Mouse (Mus musculus): ENCODE results near the gene Nap1l1. TPM values are rescaled to one million over a fixed set of nuclear protein-coding genes. Genes with fewer than 3 reads are reported as not detected.

Nap1l1 gene
- polyA plus RNA-seq, 1 experiment from 2014 or later = 163 TPM

DNA sequence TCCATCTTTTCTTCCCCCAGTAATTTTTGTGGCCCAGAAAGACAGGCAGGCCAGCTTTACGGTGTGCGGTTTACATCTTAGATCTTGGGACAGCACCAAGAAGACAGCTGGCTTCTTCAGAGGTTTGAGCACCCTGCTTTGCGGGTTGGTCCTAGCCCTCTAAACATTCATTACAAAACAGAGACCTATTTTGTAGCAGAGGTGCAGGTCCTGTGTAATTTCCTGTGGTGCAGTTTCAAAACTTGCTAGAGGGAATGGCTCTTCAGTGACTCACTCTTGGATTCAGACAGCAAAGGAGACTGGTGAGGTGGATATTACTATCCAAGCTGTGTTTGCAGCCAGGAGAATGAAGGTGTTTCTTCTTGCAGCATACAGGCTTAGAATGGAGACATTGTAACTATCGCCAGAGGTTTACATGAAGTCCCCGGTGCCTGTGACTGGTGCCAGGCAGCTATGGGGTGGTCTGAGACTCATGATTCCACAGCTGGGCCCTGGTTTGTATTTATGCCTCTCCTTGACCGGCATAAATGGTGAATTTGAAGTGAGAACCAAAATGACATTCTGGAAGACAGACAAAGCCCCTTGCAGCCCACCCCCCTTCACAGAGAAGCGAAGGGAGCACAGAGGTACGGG, 43.9 kb downstream of the Nap1l1 start:
- DNase-seq (no peak), ATAC-seq (ENCODE audit: low read depth) (no peak)
- Histone ChIP-seq H3K36me3 (no peaks in the 10 kb centered on the region), H3K9ac (no peak overlapping the region), H3K4me3 (replicated peaks) (no peak overlapping the region), H3K27me3 (0 out of 2 replicates have a peak, but pooled peaks cover 7% of the 10 kb centered on the region), H3K4me2 (no peak overlapping the region), H3K9me3 (replicated peaks) (no peaks in the 10 kb centered on the region), H3K27ac (no peak overlapping the region), H3K4me1 (replicated peaks) (peaks cover 28% of the 10 kb centered on the region)
- WGBS (ENCODE audit: insufficient replicate concordance) = 84% methylated on average over 8 of the region's 8 CpGs

DNA sequence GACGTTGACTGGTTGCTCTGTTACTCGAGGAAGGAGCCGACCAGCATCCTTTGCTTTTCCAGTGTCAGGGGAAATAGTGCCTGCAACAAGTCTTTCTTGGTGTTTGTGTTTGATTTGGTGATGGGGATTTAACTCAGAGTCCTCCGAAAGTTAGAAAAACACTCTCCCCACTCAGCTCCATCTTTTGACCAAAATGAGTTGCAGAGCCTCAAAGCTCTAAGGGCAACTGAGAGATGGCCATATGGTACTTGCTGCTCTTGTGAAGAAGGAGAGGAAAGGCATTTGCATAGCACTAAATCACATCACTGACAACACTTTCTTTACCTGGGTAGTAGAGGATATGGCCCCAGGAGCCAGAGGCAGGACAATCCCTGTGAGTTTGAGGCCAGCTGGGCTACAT, 45.3 kb downstream of the Nap1l1 start:
- DNase-seq (no peak), ATAC-seq (ENCODE audit: low read depth) (no peak)
- Histone ChIP-seq H3K27me3 (0 out of 2 replicates have a peak, but pooled peaks cover 7% of the 10 kb centered on the region), H3K4me1 (replicated peaks) (peaks cover 28% of the 10 kb centered on the region), H3K4me3 (replicated peaks) (no peak overlapping the region), H3K36me3 (no peaks in the 10 kb centered on the region), H3K9ac (no peak overlapping the region), H3K27ac (no peak overlapping the region), H3K9me3 (replicated peaks) (no peaks in the 10 kb centered on the region), H3K4me2 (no peak overlapping the region)
- 70% methylated on average over 4 of the region's 4 CpGs for WGBS (ENCODE audit: insufficient replicate concordance)

DNA sequence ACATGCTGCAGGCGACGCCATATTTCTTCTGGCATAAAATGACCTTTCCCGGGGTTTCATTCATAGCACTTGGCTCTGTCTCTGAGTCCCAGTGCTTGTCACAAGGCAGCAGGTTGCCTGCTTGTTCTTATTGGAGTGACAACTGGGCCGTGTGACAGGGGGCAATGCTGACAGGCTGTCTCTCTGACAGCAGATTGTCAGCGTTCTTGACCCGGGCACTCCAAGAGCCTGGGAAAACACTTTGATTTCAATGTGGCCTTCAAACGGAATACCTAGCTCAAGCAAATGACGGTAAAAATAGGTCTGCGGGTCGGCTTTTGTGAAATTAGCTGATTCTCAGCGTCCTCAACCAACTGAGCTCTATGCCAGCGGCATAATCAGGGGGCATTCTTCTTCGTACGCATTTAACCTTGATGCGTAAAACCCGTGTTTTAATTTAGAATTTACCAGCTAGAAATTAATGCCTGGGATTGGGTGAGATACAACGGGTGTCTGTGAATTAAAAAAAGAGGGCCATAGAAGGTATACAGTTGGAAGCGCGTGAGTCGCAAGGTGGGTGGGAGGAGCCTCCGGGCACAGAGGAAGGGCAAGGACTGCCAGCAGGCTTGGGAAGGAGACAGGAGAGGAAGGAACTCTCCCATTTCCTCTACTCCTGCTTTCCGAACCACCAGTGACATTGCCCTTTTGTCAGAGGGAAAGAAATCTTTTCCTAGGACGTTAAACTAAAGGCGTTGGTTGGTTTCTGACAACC, 46.8 kb downstream of the Nap1l1 start:
- Histone ChIP-seq H3K4me3 (replicated peaks) (peak overlapping the region; percentile 18; the same call in 1 of the 2 replicates), H3K9ac (no peak overlapping the region), H3K9me3 (replicated peaks) (no peaks in the 10 kb centered on the region), H3K4me1 (replicated peaks) (peaks cover 27% of the 10 kb centered on the region), H3K27ac (no peak overlapping the region), H3K27me3 (0 out of 2 replicates have a peak, but pooled peaks cover 7% of the 10 kb centered on the region), H3K36me3 (no peaks in the 10 kb centered on the region), H3K4me2 (peak overlapping the region; percentile 31)
- no peak for DNase-seq
- 37% methylated on average over 24 of the region's 24 CpGs for WGBS (ENCODE audit: insufficient replicate concordance)
- no peak for ATAC-seq (ENCODE audit: low read depth)

DNA sequence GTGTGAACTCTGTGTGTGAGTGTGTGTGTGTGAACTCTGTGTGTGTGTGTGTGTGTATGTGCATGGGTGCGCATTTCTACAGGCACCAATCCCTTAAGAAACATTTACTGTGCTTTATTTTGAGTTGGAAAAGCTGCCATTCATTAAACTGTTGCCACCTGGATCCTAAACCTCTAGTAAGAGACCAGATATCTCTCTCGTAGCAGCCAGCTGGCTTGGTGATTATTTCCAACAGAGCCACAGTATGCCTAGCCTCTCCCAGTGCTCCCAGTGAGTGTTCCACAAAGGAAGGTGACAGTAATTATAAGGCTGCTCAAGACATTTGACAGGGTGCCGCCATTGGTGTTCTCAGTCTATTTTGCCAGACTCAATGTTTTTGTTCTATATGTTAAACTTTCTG, 47.6 kb downstream of the Nap1l1 start:
- Histone ChIP-seq H3K9ac (no peak overlapping the region), H3K9me3 (replicated peaks) (no peaks in the 10 kb centered on the region), H3K4me3 (replicated peaks) (no peak overlapping the region), H3K27ac (no peak overlapping the region), H3K4me2 (no peak overlapping the region), H3K4me1 (replicated peaks) (peaks cover 19% of the 10 kb centered on the region), H3K27me3 (0 out of 2 replicates have a peak, but pooled peaks cover 7% of the 10 kb centered on the region), H3K36me3 (no peaks in the 10 kb centered on the region)
- DNase-seq (no peak), ATAC-seq (ENCODE audit: low read depth) (no peak)
- 65% methylated on average over 3 of the region's 3 CpGs for WGBS (ENCODE audit: insufficient replicate concordance)

DNA sequence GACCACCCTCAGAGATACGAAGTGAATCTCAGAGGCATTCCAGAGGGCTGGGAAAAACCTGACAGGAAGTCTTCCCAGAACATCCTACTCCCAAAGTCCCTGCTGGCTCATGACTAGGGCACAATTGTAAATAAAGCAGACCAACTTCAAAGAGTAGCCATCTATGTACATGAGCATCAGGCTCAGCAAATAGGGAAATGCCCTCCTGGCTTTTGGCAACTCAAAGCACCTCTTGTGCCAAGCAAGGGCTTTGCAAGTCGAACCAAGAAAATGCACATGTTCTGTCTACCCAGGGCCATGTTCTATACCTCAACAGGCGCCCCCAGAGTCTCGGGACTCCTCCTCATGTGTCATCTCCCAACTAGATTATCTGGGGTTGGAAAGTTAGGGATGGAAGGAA, 48.6 kb downstream of the Nap1l1 start:
- WGBS (ENCODE audit: insufficient replicate concordance) = 51% methylated on average over 4 of the region's 4 CpGs
- no peak overlapping the region for H3K4me3 ChIP-seq (replicated peaks)
- H3K36me3 ChIP-seq = no peaks in the 10 kb centered on the region
- no peak overlapping the region for H3K4me2 ChIP-seq
- no peak overlapping the region for H3K27ac ChIP-seq
- H3K27me3 ChIP-seq = 0 out of 2 replicates have a peak, but pooled peaks cover 7% of the 10 kb centered on the region
- H3K9ac ChIP-seq = no peak overlapping the region
- no peaks in the 10 kb centered on the region for H3K9me3 ChIP-seq (replicated peaks)
- peaks cover 9% of the 10 kb centered on the region for H3K4me1 ChIP-seq (replicated peaks)
- ATAC-seq (ENCODE audit: low read depth) (no peak), DNase-seq (no peak)

DNA sequence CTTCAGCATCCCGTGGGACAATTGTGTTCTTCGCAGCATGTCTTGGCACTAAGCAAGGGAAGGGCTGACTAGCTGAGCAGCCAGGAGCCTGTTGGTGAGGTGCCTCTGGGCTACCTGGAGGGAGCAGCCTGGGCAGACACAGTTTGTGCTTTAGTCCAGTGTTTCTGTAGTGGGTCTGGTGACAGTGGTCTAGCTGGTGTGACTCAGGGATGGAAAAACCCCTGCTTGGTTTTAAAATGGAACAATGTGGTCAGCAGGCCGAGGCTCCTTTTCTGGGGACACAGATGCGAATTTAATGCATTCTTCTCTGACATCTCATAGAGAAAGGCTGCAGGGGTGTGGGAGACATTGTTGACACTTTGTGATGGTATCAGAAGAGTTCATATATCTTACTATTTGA, 49.2 kb downstream of the Nap1l1 start:
- 69% methylated on average over 4 of the region's 4 CpGs for WGBS (ENCODE audit: insufficient replicate concordance)
- H3K36me3 ChIP-seq = no peaks in the 10 kb centered on the region
- no peak for ATAC-seq (ENCODE audit: low read depth)

DNA sequence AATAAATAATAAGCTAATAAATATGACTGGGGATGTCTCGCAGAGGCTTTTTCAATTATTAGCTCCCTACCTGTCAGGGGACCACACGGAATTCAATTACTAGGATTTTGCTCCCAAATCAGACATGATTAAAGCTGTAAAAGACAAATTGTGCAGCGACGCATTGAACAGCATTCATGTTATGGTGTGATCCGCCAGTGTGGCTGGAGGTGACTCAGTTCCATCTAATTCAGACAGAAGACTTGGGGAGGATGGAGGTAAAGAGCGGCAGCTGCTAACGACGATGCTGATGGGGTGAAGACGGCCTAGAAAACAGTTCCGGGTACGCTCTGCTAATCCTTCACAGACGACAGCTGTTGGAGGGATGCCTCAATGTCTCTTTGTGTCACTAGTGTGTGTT, 50.9 kb downstream of the Nap1l1 start:
- Histone ChIP-seq H3K4me3 (replicated peaks) (no peak overlapping the region), H3K27ac (no peak overlapping the region), H3K4me1 (replicated peaks) (0 out of 2 replicates have a peak, but pooled peaks cover 3% of the 10 kb centered on the region), H3K4me2 (no peak overlapping the region), H3K27me3 (0 out of 2 replicates have a peak, but pooled peaks cover 7% of the 10 kb centered on the region), H3K9ac (no peak overlapping the region), H3K9me3 (replicated peaks) (no peaks in the 10 kb centered on the region), H3K36me3 (no peaks in the 10 kb centered on the region)
- DNase-seq (no peak), ATAC-seq (ENCODE audit: low read depth) (no peak)
- WGBS (ENCODE audit: insufficient replicate concordance) = 82% methylated on average over 12 of the region's 12 CpGs

More for the DNA sequence above, 49.2 kb downstream of the Nap1l1 start:
- Histone ChIP-seq H3K4me2 (no peak overlapping the region), H3K27me3 (0 out of 2 replicates have a peak, but pooled peaks cover 7% of the 10 kb centered on the region), H3K4me1 (replicated peaks) (peaks cover 4% of the 10 kb centered on the region; the same call in 1 of the 2 replicates), H3K9ac (no peak overlapping the region), H3K9me3 (replicated peaks) (no peaks in the 10 kb centered on the region), H3K27ac (no peak overlapping the region), H3K4me3 (replicated peaks) (no peak overlapping the region)
- no peak for DNase-seq

DNA sequence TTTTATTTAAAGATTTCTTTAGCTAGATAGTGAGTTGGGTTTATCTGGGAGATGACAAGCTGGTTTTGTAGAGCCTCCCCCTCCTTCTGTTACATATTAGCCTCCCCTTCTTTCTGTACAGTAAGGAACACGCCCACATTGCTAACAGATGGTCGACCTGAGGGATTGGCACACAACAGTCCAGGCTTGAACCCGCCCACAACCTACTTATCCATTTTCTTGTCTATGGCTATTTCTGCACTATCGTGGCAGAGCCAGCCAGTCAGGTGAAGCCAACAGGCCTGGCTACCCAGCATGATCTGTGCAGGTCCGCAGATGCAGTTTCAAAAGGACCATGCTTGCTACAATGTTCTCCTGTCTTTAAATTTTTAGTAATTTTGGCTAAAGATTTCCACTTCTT, 54.0 kb downstream of the Nap1l1 start:
- DNase-seq = no peak
- Histone ChIP-seq H3K9ac (no peak overlapping the region), H3K27me3 (no peaks in the 10 kb centered on the region), H3K36me3 (no peaks in the 10 kb centered on the region), H3K4me3 (replicated peaks) (no peak overlapping the region), H3K27ac (no peak overlapping the region), H3K4me1 (replicated peaks) (no peaks in the 10 kb centered on the region), H3K9me3 (replicated peaks) (no peaks in the 10 kb centered on the region), H3K4me2 (no peak overlapping the region)
- ATAC-seq (ENCODE audit: low read depth) = no peak
- 42% methylated on average over 5 of the region's 5 CpGs for WGBS (ENCODE audit: insufficient replicate concordance)

DNA sequence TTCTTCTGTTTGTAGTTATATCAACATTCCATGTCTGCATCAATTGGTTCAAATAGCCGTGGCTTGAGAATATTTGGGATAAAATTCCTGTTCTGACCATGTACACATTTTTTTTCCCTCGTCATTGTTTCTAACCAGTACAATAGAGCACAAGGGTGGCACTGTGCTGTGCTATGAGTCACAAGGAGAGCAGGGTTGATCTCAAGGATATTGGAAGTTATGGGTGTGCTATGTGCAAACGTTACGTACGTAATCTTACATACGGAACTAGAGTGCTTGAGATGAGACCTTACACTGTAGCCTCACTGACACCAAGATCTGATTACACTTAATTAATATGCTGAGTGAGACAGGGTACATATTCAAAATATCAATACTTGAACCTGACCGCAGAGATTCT, 54.6 kb downstream of the Nap1l1 start:
- Histone ChIP-seq H3K4me2 (no peak overlapping the region), H3K4me3 (replicated peaks) (no peak overlapping the region), H3K9me3 (replicated peaks) (no peaks in the 10 kb centered on the region), H3K27me3 (no peaks in the 10 kb centered on the region), H3K27ac (no peak overlapping the region), H3K4me1 (replicated peaks) (no peaks in the 10 kb centered on the region), H3K36me3 (no peaks in the 10 kb centered on the region), H3K9ac (no peak overlapping the region)
- 74% methylated on average over 7 of the region's 7 CpGs for WGBS (ENCODE audit: insufficient replicate concordance)
- no peak for DNase-seq
- no peak for ATAC-seq (ENCODE audit: low read depth)

DNA sequence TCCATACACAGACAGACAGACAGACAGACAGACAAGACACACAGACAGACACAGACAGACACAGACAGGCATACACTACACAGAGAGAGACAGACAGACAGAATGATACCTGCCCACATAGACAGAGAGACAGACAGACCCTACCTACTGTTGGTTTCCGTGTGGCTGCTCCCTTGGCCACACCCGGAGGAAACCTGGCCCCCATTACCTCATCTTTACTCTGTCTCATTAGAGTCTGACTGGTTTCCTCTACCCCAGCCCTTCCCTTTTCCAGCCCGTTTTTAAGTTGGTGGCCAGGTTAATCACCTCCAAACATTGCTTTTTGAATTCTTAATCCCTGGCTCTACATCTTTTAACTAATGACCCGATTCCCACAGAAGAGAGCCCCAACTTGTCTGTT, 55.3 kb downstream of the Nap1l1 start:
- Histone ChIP-seq H3K9ac (no peak overlapping the region), H3K36me3 (no peaks in the 10 kb centered on the region), H3K4me3 (replicated peaks) (no peak overlapping the region), H3K27me3 (no peaks in the 10 kb centered on the region), H3K9me3 (replicated peaks) (no peaks in the 10 kb centered on the region), H3K4me1 (replicated peaks) (no peaks in the 10 kb centered on the region), H3K4me2 (no peak overlapping the region), H3K27ac (no peak overlapping the region)
- 40% methylated on average over 4 of the region's 4 CpGs for WGBS (ENCODE audit: insufficient replicate concordance)
- ATAC-seq (ENCODE audit: low read depth) (no peak), DNase-seq (no peak)

DNA sequence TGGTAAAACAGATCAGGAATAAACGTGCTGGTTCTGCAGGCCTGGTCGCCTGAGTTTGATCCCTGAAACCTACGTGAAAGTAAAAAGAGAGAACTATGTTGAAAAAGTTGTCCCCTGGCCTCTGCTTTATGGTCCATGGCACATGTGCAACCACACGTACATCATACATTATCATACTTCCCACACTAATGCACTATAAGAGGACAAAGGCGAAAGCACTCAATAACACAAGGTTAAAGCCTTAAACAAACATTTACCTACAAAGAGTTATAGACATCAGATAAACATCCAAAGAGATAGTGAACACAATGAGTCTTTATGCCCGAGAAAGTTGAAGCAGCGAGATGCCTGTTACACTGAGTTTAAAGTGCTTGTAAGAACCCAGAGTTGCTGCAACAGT, 57.4 kb downstream of the Nap1l1 start:
- DNase-seq (no peak), ATAC-seq (ENCODE audit: low read depth) (no peak)
- 63% methylated on average over 7 of the region's 7 CpGs for WGBS (ENCODE audit: insufficient replicate concordance)

More for the DNA sequence above, 57.4 kb downstream of the Nap1l1 start:
- H3K4me3 ChIP-seq (replicated peaks) = no peak overlapping the region
- no peaks in the 10 kb centered on the region for H3K27me3 ChIP-seq
- H3K4me2 ChIP-seq = no peak overlapping the region
- H3K9ac ChIP-seq = no peak overlapping the region
- H3K4me1 ChIP-seq (replicated peaks) = peaks cover 4% of the 10 kb centered on the region
- H3K27ac ChIP-seq = no peak overlapping the region
- no peaks in the 10 kb centered on the region for H3K36me3 ChIP-seq
- no peaks in the 10 kb centered on the region for H3K9me3 ChIP-seq (replicated peaks)
